Mouse (Mus musculus) kidney, postnatal 36 days (tissue): ENCODE data around the gene Olfr1513.
"Not testable (repeated sequence)": the region's sequence is repeated elsewhere in the genome, so short reads cannot be mapped to it uniquely, and the experiment has no call there.

ENCODE experiments used
- DNase-seq, 2 experiments: peaks; one replicate each; pipeline ENCODE4 v3.0.0; 2021 to 2022; ENCODE audit warnings: mixed read lengths in 2 of 2

Gene Olfr1513

DNA sequence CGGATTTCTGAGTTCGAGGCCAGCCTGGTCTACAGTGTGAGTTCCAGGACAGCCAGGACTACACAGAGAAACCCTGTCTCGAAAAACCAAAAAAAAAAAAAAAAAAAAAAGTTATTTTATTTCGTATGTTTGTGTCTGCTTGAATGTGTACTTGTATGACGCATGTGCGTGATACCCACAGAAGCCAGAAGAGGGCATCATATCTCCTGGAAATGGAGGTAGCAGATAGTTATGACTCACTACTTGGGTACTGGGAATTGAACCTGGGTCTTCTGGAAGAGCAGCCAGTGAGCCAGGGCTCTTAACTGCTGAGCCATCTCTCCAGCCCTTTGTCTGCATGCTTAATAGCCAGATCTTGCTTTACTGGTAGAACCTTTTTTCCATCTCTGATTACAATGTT lies 45.9 kb downstream of the Olfr1513 start:
- DNase-seq, result peak in 1 of 2 experiments; percentile 43

DNA sequence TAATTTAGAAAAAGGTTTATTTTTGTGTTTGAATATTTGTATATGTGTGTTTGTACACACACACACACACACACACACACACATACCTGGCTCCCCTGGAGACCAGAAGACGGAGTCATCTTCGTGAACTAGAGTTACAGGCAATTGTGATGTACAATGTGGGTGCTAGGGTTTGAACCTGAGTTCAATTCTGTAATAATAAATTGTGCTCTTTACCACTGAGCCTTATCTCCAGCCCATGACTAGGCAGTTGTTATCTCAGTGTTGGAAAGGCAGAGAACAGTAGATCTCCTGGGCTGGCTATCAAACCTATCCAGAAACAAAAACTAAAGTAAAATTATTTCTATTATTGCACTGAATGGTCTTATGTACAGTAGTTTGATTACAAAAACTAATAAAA lies 50.1 kb downstream of the Olfr1513 start:
- no peak for DNase-seq

DNA sequence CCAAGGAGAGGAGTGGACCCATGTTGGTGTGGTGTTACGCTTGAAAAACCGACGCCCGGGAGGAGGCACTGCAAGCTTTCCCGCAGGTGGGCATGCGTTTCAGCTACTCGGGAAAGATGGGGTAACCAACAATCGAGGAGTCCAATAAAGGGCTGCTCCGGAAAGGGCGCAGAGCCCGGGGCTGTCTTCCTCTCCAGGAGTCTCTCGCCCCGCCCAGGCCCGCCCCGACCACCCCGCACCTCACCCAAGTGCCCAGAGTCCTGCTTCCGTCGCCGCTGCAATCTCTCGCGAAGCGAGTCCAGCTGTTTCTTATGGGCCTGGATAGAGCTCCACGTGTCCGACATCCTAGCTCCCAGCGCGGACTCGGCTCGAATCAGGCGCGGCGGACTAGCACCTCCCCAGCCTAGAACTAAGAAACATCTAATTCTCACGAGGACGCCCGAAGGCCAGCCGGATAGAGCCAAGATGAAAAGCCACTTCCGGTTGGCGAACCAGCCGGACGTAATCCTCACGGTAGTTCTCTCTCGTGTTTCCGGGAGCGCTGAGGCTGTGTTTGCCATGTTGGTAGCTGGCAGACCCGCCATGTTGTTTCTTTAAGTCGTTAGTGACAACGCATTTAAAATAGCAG lies 51.5 kb downstream of the Olfr1513 start, which contains the start of gene Mettl3:
TSS of gene Mettl3 (minus strand) at position 485 of the 628 bp plus-strand sequence.
- DNase-seq, result peak; percentile 95 to 96

DNA sequence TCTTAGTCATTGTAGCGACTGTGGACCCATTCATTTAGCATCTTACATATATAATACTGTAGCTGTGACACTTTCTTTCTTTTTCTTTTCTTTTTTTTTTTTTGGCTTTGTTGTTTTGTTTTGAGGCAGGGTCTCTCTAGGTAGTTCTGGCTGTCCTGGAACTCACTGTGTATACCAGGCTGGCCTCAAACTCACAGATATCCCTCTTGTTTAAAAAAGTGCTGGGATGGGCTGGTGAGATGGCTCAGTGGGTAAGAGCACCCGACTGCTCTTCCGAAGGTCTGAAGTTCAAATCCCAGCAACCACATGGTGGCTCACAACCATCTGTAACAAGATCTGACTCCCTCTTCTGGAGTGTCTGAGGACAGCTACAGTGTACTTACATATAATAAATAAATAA lies 52.7 kb downstream of the Olfr1513 start:
- not testable (repeated sequence) for DNase-seq
